Mouse (Mus musculus) v-Abl transformed pro-B cells (cell line): ENCODE results near the gene Setd6.

Experiments
- in situ Hi-C, 2 experiments: fragments of 400-800 bp; cut with MboI; formaldehyde crosslinking; loops; one replicate each; pipeline ENCODE4 v1.15.1; 2025; ENCODE audit not compliant: unreplicated experiment in 2 of 2

Setd6 gene

GRCm38 (mm10) chr8:95703461-95704260, 12.0 kb upstream of the Setd6 start:
- in situ Hi-C loops, result loop anchor here in 1 of 2 experiments (10.0 kb wide), 1 partner anchor 211 kb away; no protein-coding TSS in a partner anchor

GRCm38 (mm10) chr8:95704538-95704937, 11.1 kb upstream of the Setd6 start:
- in situ Hi-C loops, result loop anchor here in 1 of 2 experiments (10.0 kb wide), 1 partner anchor 210 kb away; no protein-coding TSS in a partner anchor

GRCm38 (mm10) chr8:95709579-95709978, 6.1 kb upstream of the Setd6 start:
- in situ Hi-C loops, result loop anchor here (5.0 to 10.0 kb wide), 3 partner anchors 123 to 208 kb away; no protein-coding TSS in a partner anchor

GRCm38 (mm10) chr8:95711029-95711428, 4.7 kb upstream of the Setd6 start:
- in situ Hi-C loops, result loop anchor here in 1 of 2 experiments (5.0 kb wide), 1 partner anchor 121 kb away; no protein-coding TSS in a partner anchor

- in situ Hi-C loops, result loop anchor here in 1 of 2 experiments (5.0 kb wide), 1 partner anchor 120 kb away; no protein-coding TSS in a partner anchor
These were observed 3.3 kb upstream of the Setd6 start for GRCm38 (mm10) chr8:95712395-95712794.

- in situ Hi-C loops, result loop anchor here in 1 of 2 experiments (5.0 kb wide), 1 partner anchor 119 kb away; no protein-coding TSS in a partner anchor
These were observed 2.3 kb upstream of the Setd6 start for GRCm38 (mm10) chr8:95713100-95714010.

GRCm38 (mm10) chr8:95714367-95714766, 1.3 kb upstream of the Setd6 start:
- in situ Hi-C loops, result loop anchor here in 1 of 2 experiments (5.0 kb wide), 1 partner anchor 118 kb away; no protein-coding TSS in a partner anchor

GRCm38 (mm10) chr8:95714837-95715413, 756 bp upstream of the Setd6 start:
- in situ Hi-C loops, result loop anchor here in 1 of 2 experiments (5.0 kb wide), 1 partner anchor 117 kb away; no protein-coding TSS in a partner anchor

- in situ Hi-C loops, result no loop called here
These were observed 1.1 kb downstream of the Setd6 start for GRCm38 (mm10) chr8:95716546-95717335.

GRCm38 (mm10) chr8:95727625-95728024, 11.9 kb downstream of the Setd6 start:
- in situ Hi-C loops, result loop anchor here in 1 of 2 experiments (10.0 kb wide), 1 partner anchor 47 kb away; no protein-coding TSS in a partner anchor

- in situ Hi-C loops, result no loop called here
These were observed 22.9 kb downstream of the Setd6 start for GRCm38 (mm10) chr8:95738596-95738995.

GRCm38 (mm10) chr8:95741732-95742131, 26.1 kb downstream of the Setd6 start:
- in situ Hi-C loops, result loop anchor here (5.0 to 10.0 kb wide), 2 partner anchors 36 to 287 kb away; no protein-coding TSS in a partner anchor

- in situ Hi-C loops, result loop anchor here in 1 of 2 experiments (10.0 kb wide), 1 partner anchor 293 kb away; no protein-coding TSS in a partner anchor
These were observed 32.3 kb downstream of the Setd6 start for GRCm38 (mm10) chr8:95748028-95748427.

GRCm38 (mm10) chr8:95751924-95752323, 36.2 kb downstream of the Setd6 start:
- in situ Hi-C loops, result loop anchor here in 1 of 2 experiments (25.0 kb wide), 1 partner anchor 290 kb away; no protein-coding TSS in a partner anchor

GRCm38 (mm10) chr8:95760323-95760722, 44.6 kb downstream of the Setd6 start:
- in situ Hi-C loops, result loop anchor here in 1 of 2 experiments (25.0 kb wide), 1 partner anchor 298 kb away; no protein-coding TSS in a partner anchor

- in situ Hi-C loops, result loop anchor here in 1 of 2 experiments (25.0 kb wide), 1 partner anchor 302 kb away; no protein-coding TSS in a partner anchor
These were observed 48.5 kb downstream of the Setd6 start for GRCm38 (mm10) chr8:95764133-95764532.
